Mouse (Mus musculus): Measurements from ENCODE around the gene 1700020L24Rik. TPM values are rescaled to one million over a fixed set of nuclear protein-coding genes. Genes with fewer than 3 reads are reported as not detected.

Gene 1700020L24Rik
- total and polyA plus RNA-seq, 2 experiments from 2014 or later = 0.37 to 0.65 TPM

DNA sequence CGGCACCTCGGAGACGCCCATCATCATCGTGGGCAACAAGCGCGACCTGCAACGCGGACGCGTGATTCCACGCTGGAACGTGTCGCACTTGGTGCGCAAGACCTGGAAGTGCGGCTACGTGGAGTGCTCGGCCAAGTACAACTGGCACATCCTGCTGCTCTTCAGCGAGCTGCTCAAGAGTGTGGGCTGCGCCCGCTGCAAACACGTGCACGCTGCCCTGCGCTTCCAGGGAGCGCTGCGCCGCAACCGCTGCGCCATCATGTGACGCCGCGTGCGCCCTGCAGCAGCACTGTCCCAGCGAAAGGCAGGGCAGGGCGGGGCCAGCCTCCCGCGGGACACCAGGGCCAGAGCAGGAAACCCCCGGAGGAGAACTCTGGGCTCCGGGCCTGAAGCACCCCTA lies 18.9 kb upstream of the 1700020L24Rik start:
- Histone ChIP-seq H3K4me1 (ENCODE audit: insufficient read depth, low read length) (no peaks in the 10 kb centered on the region; the same call in 1 of the 2 replicates), H3K4me3 (ENCODE audit: low read length) (peak overlapping the region; percentile 4), H3K4me2 (ENCODE audit: low read depth, low read length) (peak overlapping the region; percentile 40), H3K9me3 (ENCODE audit: low read length) (no peaks in the 10 kb centered on the region), H3K27me3 (ENCODE audit: insufficient read depth, low read length) (no peaks in the 10 kb centered on the region; the same call in 1 of the 2 replicates), H3K36me3 (ENCODE audit: insufficient read depth, low read length) (no peaks in the 10 kb centered on the region), H3K9ac (replicated peaks; ENCODE audit: low read length) (peak overlapping the region; percentile 6; the same call in 1 of the 2 replicates), H3K27ac (no peak overlapping the region)
- ATAC-seq (peak; percentile 73), DNase-seq (ENCODE audit: low spot score) (peak; percentile 77)
- TF ChIP-seq CTCF (IDR thresholded peaks at IDR 0.05; ENCODE audit: low read depth) = peak; percentile 51
- 6% methylated on average over 38 of the region's 38 CpGs for WGBS

DNA sequence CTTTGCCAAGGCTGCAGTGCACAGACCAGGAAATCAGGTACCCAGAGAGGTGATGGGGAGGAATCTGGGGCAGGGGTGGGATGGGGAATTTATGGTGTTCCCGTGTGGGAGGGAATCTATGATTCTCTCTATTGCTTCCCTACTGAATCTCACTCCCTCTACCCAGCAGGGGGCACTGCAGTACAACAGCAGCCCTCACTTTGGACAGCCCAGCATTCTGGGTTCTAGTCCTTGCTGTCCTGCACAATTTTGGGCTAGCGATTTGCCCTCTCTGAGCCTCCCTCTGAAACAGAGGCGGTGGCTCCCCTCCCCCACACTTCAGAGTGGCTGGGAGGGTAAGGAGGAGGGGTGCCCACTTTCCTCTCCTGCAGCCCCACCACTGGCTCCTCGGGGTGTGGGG lies 17.1 kb upstream of the 1700020L24Rik start:
- no peaks in the 10 kb centered on the region; the same call in 1 of the 2 replicates for H3K27me3 ChIP-seq (ENCODE audit: insufficient read depth, low read length)
- DNase-seq (ENCODE audit: low spot score) (peak; percentile 28), ATAC-seq (0 out of 2 replicates have a peak, but pooled peaks have one; percentile 2)

DNA sequence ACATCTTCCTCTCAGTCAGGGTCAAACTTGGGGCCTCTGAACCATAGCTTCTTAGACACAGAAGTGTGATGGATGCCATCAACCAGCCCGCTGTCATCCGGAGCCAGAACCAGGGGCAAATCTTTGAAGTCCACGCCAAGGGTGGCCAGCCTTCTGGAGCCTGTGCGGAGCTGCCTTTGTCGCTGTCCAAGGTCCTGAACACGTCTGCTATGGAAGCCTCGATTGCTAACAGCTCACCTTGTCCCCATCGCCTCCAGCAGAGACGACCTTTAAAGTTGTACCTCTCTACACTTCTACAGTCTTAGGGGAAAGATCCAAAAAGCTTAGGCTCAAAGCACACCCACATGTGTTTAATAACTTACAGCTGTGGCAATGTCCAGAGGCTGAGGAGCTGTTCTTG lies 16.2 kb upstream of the 1700020L24Rik start:
- WGBS = 16% methylated on average over 9 of the region's 9 CpGs
- H3K9me3 ChIP-seq (ENCODE audit: low read length) = no peaks in the 10 kb centered on the region
- ATAC-seq = no peak
- H3K27ac ChIP-seq = no peak overlapping the region
- no peak overlapping the region for H3K4me2 ChIP-seq (ENCODE audit: low read depth, low read length)
- H3K4me3 ChIP-seq (ENCODE audit: low read length) = no peak overlapping the region
- H3K27me3 ChIP-seq (ENCODE audit: insufficient read depth, low read length) = no peaks in the 10 kb centered on the region; the same call in 1 of the 2 replicates
- peak; percentile 51 for DNase-seq (ENCODE audit: low spot score)
- H3K4me1 ChIP-seq (ENCODE audit: insufficient read depth, low read length) = no peaks in the 10 kb centered on the region; the same call in 1 of the 2 replicates
- no peak overlapping the region for H3K9ac ChIP-seq (replicated peaks; ENCODE audit: low read length)
- no peak for TF ChIP-seq CTCF (IDR thresholded peaks at IDR 0.05; ENCODE audit: low read depth)
- no peaks in the 10 kb centered on the region for H3K36me3 ChIP-seq (ENCODE audit: insufficient read depth, low read length)

More for the DNA sequence above, 17.1 kb upstream of the 1700020L24Rik start:
- Histone ChIP-seq H3K4me2 (ENCODE audit: low read depth, low read length) (no peak overlapping the region), H3K4me3 (ENCODE audit: low read length) (no peak overlapping the region), H3K36me3 (ENCODE audit: insufficient read depth, low read length) (no peaks in the 10 kb centered on the region), H3K9me3 (ENCODE audit: low read length) (no peaks in the 10 kb centered on the region), H3K9ac (replicated peaks; ENCODE audit: low read length) (no peak overlapping the region), H3K27ac (no peak overlapping the region), H3K4me1 (ENCODE audit: insufficient read depth, low read length) (no peaks in the 10 kb centered on the region; the same call in 1 of the 2 replicates)
- peak; percentile 52 for TF ChIP-seq CTCF (IDR thresholded peaks at IDR 0.05; ENCODE audit: low read depth)
- WGBS = 34% methylated on average over 4 of the region's 4 CpGs

DNA sequence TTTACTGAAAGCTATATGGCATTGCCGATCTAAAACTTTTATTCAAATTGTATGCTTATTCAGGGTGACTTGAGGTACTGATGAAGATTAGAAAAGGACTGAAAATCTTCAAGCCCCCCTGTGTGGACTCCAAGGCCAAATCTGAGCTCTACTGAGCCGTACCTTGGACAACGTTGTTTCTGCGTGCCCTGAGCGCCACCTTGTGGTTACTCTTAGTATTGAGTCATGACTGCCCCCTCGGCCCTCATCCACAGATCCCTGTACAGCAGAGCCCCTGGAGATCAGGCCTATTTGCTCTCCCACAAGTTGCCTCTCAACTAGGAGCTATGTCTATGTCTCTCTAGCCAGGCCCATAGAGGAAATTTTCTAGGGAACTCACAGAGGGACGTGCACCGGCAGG lies 12.8 kb upstream of the 1700020L24Rik start:
- Histone ChIP-seq H3K9ac (replicated peaks; ENCODE audit: low read length) (no peak overlapping the region), H3K4me3 (ENCODE audit: low read length) (no peak overlapping the region), H3K4me1 (ENCODE audit: insufficient read depth, low read length) (no peaks in the 10 kb centered on the region), H3K4me2 (ENCODE audit: low read depth, low read length) (no peak overlapping the region), H3K36me3 (ENCODE audit: insufficient read depth, low read length) (no peaks in the 10 kb centered on the region), H3K9me3 (ENCODE audit: low read length) (no peaks in the 10 kb centered on the region), H3K27ac (no peak overlapping the region), H3K27me3 (ENCODE audit: insufficient read depth, low read length) (no peaks in the 10 kb centered on the region; the same call in 1 of the 2 replicates)
- DNase-seq (ENCODE audit: low spot score) (peak; percentile 88), ATAC-seq (peak; percentile 73; the same call in 1 of the 2 replicates)
- WGBS = 10% methylated on average over 8 of the region's 8 CpGs
- peak; percentile 96 for TF ChIP-seq CTCF (IDR thresholded peaks at IDR 0.05; ENCODE audit: low read depth)

DNA sequence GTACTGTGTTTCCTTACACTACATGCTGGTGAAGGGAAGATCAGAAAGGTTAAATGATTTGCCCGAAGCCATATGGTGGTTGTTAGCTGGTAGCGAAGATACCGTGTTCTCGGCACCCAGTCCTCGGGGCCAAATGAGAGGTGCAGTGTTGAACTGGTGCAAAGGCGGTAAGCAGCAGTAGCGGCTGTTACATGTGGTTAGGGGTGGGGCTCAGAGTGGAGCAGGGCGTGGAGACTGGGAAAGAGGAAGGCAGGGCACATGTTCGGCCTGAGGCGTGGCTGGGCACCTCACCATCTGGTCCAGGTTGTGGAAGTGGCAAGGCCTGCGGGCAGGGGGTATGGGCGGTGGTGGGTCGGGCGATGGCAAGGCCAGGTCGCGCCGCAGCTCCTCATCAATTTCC lies 10.5 kb upstream of the 1700020L24Rik start:
- no peaks in the 10 kb centered on the region for H3K36me3 ChIP-seq (ENCODE audit: insufficient read depth, low read length)
- H3K4me1 ChIP-seq (ENCODE audit: insufficient read depth, low read length) = no peaks in the 10 kb centered on the region
- H3K4me2 ChIP-seq (ENCODE audit: low read depth, low read length) = peak overlapping the region; percentile 37
- WGBS = 47% methylated on average over 17 of the region's 17 CpGs
- H3K9me3 ChIP-seq (ENCODE audit: low read length) = no peaks in the 10 kb centered on the region
- 0 out of 2 replicates have a peak overlapping the region, but pooled peaks have one; percentile 7 for H3K4me3 ChIP-seq (ENCODE audit: low read length)
- DNase-seq (ENCODE audit: low spot score) (no peak), ATAC-seq (no peak)
- H3K27ac ChIP-seq = no peak overlapping the region
- H3K9ac ChIP-seq (replicated peaks; ENCODE audit: low read length) = no peak overlapping the region
- TF ChIP-seq CTCF (IDR thresholded peaks at IDR 0.05; ENCODE audit: low read depth) = no peak
- H3K27me3 ChIP-seq (ENCODE audit: insufficient read depth, low read length) = no peaks in the 10 kb centered on the region

DNA sequence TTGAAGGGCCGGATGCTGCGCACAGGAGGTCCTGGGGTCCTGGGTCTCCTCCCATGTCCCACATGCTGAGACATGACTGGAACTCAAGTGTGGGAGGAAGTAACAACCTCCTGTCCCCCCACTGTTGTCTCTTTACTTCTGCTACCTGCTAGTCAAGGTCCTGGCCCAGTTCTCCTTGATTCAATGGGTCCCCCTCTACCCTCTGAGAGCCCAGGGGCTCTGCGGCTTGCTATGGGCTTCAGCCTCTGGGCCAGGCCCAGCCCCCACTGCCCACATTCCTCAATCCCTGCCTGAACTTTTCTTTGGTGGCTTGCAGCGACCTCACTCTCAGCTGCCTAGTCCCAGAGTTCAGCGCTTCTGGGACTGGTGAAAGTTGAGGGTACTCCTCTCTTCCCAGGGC lies 8.1 kb upstream of the 1700020L24Rik start, which contains the start of gene Gas2l2:
Gene Gas2l2, minus strand, starts transcription at position 101 of the 400 bp plus-strand sequence.
- TF ChIP-seq CTCF (IDR thresholded peaks at IDR 0.05; ENCODE audit: low read depth) = no peak
- Histone ChIP-seq H3K9ac (replicated peaks; ENCODE audit: low read length) (0 out of 2 replicates have a peak within 1 kb of the TSS, but pooled peaks have one; percentile 9), H3K27ac (no peak within 1 kb of the TSS), H3K27me3 (ENCODE audit: insufficient read depth, low read length) (no peaks in the 10 kb centered on the region), H3K36me3 (ENCODE audit: insufficient read depth, low read length) (no peaks in the 10 kb centered on the region), H3K9me3 (ENCODE audit: low read length) (no peaks in the 10 kb centered on the region), H3K4me2 (ENCODE audit: low read depth, low read length) (0 out of 2 replicates have a peak within 1 kb of the TSS, but pooled peaks have one; percentile 4), H3K4me1 (ENCODE audit: insufficient read depth, low read length) (no peaks in the 10 kb centered on the region), H3K4me3 (ENCODE audit: low read length) (no peak within 1 kb of the TSS)
- WGBS = 43% methylated on average over 5 of the region's 5 CpGs
- no peak for ATAC-seq
- DNase-seq (ENCODE audit: low spot score) = no peak

DNA sequence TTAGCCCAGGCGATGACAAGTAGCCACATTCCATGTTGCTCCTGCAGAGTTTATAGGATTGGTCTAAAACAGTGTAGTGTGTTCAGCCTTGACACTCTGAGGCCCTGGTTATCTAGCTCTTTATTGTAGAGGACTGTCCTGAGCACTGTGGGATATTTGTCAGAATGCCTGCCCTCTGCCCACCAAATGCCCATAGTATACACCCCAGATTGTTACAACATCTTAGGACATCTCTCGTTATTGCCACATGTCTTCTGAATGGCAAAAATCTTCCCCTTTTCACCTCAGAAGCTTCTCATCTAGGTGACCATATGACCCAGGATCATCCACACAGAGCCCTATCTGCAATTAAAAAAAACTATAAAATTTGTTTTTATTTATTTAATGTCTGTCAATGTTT lies 4.9 kb upstream of the 1700020L24Rik start:
- Histone ChIP-seq H3K27ac (no peak overlapping the region), H3K4me1 (ENCODE audit: insufficient read depth, low read length) (no peaks in the 10 kb centered on the region), H3K27me3 (ENCODE audit: insufficient read depth, low read length) (no peaks in the 10 kb centered on the region), H3K4me3 (ENCODE audit: low read length) (no peak overlapping the region), H3K9me3 (ENCODE audit: low read length) (no peaks in the 10 kb centered on the region), H3K4me2 (ENCODE audit: low read depth, low read length) (no peak overlapping the region), H3K36me3 (ENCODE audit: insufficient read depth, low read length) (no peaks in the 10 kb centered on the region), H3K9ac (replicated peaks; ENCODE audit: low read length) (no peak overlapping the region)
- WGBS = 79% methylated on average over 2 of the region's 2 CpGs
- ATAC-seq (no peak), DNase-seq (ENCODE audit: low spot score) (no peak)
- no peak for TF ChIP-seq CTCF (IDR thresholded peaks at IDR 0.05; ENCODE audit: low read depth)
